8 mouse cellular contexts compared by ENCODE assay signal in the genomic region with DNA sequence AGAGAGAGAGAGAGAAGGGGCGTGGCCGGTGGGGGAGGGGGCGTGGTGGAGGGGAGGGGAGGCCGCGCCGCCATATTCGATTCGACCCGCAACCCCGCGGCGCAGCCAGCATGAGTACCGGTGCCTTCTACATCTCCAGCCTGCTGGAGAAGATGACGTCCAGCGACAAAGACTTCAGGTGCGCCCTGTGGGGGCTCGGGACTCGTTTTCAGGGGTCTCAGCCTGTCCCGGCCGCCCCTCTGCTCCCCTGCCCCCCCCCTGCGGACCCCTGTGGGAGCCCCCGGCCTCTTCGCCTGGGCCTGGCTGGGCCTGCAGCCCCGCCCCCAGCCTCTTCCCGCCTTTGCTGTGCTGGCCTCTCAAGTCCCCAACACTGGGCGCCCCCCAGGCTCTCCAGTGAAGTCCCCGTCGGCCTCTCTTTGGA. TPM values are rescaled to one million over a fixed set of nuclear protein-coding genes. Genes with fewer than 3 reads are reported as not detected.
DNase-seq lines count a peak whose midpoint lies in the region; ATAC-seq lines count a peak whose summit lies in the region.

A gene (plus strand): TSS at position 38 of the 421 bp plus-strand sequence.

- H3K4me3 ChIP-seq in forebrain, embryonic 16.5 days (replicated peaks; ENCODE audit: low read length): peak within 1 kb of the TSS; percentile 90
- H3K4me3 ChIP-seq in hindbrain, embryonic 12.5 days: peak within 1 kb of the TSS; percentile 79
- H3K4me3 ChIP-seq in liver, embryonic 15.5 days (replicated peaks): peak within 1 kb of the TSS; percentile 65
- peak within 1 kb of the TSS; percentile 69 for H3K4me3 ChIP-seq in neural tube, embryonic 15.5 days (replicated peaks)

- H3K4me1 ChIP-seq in forebrain, embryonic 16.5 days (replicated peaks; ENCODE audit: control insufficient read depth, insufficient read depth, low read length): peaks cover 24% of the 10 kb centered on the region
- H3K4me1 ChIP-seq in hindbrain, embryonic 12.5 days: peaks cover 30% of the 10 kb centered on the region
- H3K4me1 ChIP-seq in liver, embryonic 15.5 days (replicated peaks): peaks cover 28% of the 10 kb centered on the region
- peaks cover 34% of the 10 kb centered on the region for H3K4me1 ChIP-seq in neural tube, embryonic 15.5 days

- peak within 1 kb of the TSS; percentile 82 for H3K4me2 ChIP-seq in forebrain, embryonic 16.5 days (ENCODE audit: low read length)
- H3K4me2 ChIP-seq in hindbrain, embryonic 12.5 days (replicated peaks): peak within 1 kb of the TSS; percentile 80
- H3K4me2 ChIP-seq in liver, embryonic 15.5 days: peak within 1 kb of the TSS; percentile 83
- peak within 1 kb of the TSS; percentile 87 for H3K4me2 ChIP-seq in neural tube, embryonic 15.5 days

- DNase-seq in urinary bladder, postnatal 14 days (ENCODE audit: low spot score): peak; percentile 37
- DNase-seq in urinary bladder, adult 2 months (ENCODE audit: low spot score): no peak
- peak; percentile 56 for DNase-seq in cerebellum, adult 11-12 months

- peak within 1 kb of the TSS; percentile 65 for H3K27ac ChIP-seq in forebrain, embryonic 16.5 days (ENCODE audit: low read length)
- H3K27ac ChIP-seq in hindbrain, embryonic 12.5 days: peak within 1 kb of the TSS; percentile 79
- H3K27ac ChIP-seq in liver, embryonic 15.5 days (replicated peaks): no peak within 1 kb of the TSS; the same call in 1 of the 2 replicates
- H3K27ac ChIP-seq in neural tube, embryonic 15.5 days (replicated peaks): peak within 1 kb of the TSS; percentile 69

- WGBS in forebrain, embryonic 16.5 days: under 1% methylated on average over 24 of the region's 28 CpGs
- WGBS in hindbrain, embryonic 12.5 days: 1% methylated on average over 15 of the region's 28 CpGs
- WGBS in liver, embryonic 15.5 days (ENCODE audit: insufficient replicate concordance): 1% methylated on average over 22 of the region's 28 CpGs
- under 1% methylated on average over 23 of the region's 28 CpGs for WGBS in neural tube, embryonic 15.5 days

- H3K36me3 ChIP-seq in forebrain, embryonic 16.5 days (ENCODE audit: control insufficient read depth, insufficient read depth): no peaks in the 10 kb centered on the region
- H3K36me3 ChIP-seq in hindbrain, embryonic 12.5 days: peaks cover 9% of the 10 kb centered on the region; the same call in 1 of the 2 replicates
- no peaks in the 10 kb centered on the region for H3K36me3 ChIP-seq in liver, embryonic 15.5 days (replicated peaks)
- H3K36me3 ChIP-seq in neural tube, embryonic 15.5 days: no peaks in the 10 kb centered on the region

- no peaks in the 10 kb centered on the region for H3K9me3 ChIP-seq in forebrain, embryonic 16.5 days (ENCODE audit: control insufficient read depth, low read length)
- no peaks in the 10 kb centered on the region for H3K9me3 ChIP-seq in hindbrain, embryonic 12.5 days (replicated peaks)
- H3K9me3 ChIP-seq in liver, embryonic 15.5 days (replicated peaks): no peaks in the 10 kb centered on the region
- no peaks in the 10 kb centered on the region for H3K9me3 ChIP-seq in neural tube, embryonic 15.5 days (replicated peaks)

- ATAC-seq in forebrain, embryonic 16.5 days: peak; percentile 84
- ATAC-seq in hindbrain, embryonic 12.5 days (ENCODE audit: low FRiP score): peak; percentile 84
- ATAC-seq in liver, embryonic 15.5 days (ENCODE audit: insufficient read depth): peak; percentile 57
- peak; percentile 86 for ATAC-seq in neural tube, embryonic 15.5 days (ENCODE audit: low FRiP score)
- ATAC-seq in erythroid progenitor cell, adult 5-6 weeks (replicated peaks; ENCODE audit: low FRiP score, poor library complexity, severe bottlenecking): no peak

- no peaks in the 10 kb centered on the region for H3K27me3 ChIP-seq in forebrain, embryonic 16.5 days (replicated peaks; ENCODE audit: control insufficient read depth, insufficient read depth, low read length)
- no peaks in the 10 kb centered on the region for H3K27me3 ChIP-seq in hindbrain, embryonic 12.5 days
- no peaks in the 10 kb centered on the region for H3K27me3 ChIP-seq in liver, embryonic 15.5 days
- no peaks in the 10 kb centered on the region for H3K27me3 ChIP-seq in neural tube, embryonic 15.5 days (replicated peaks)

- peak within 1 kb of the TSS; percentile 95 for H3K9ac ChIP-seq in forebrain, embryonic 16.5 days (replicated peaks; ENCODE audit: low read depth, low read length)
- peak within 1 kb of the TSS; percentile 89 for H3K9ac ChIP-seq in hindbrain, embryonic 12.5 days
- peak within 1 kb of the TSS; percentile 56 for H3K9ac ChIP-seq in liver, embryonic 15.5 days
- H3K9ac ChIP-seq in neural tube, embryonic 15.5 days (replicated peaks): peak within 1 kb of the TSS; percentile 77

RNA-seq across cellular contexts. Expression of the gene that starts here (rescaled TPM):
- polyA plus RNA-seq in urinary bladder, adult 2 months (2012; rRNA removed): 6.5 and 7.0 TPM in 2 replicates
- polyA plus RNA-seq in forebrain, embryonic 16.5 days (2015; fragmentation: Nextera tagmentation; extraction: Ambion mirVana): 16.7 and 17.9 TPM in 2 replicates
- 35.6 and 37.3 TPM in 2 replicates for polyA plus RNA-seq in hindbrain, embryonic 12.5 days (2016; fragmentation: Nextera tagmentation; extraction: Ambion mirVana)
- 2.9 and 3.0 TPM in 2 replicates for polyA plus RNA-seq in liver, embryonic 15.5 days (2015; fragmentation: Nextera tagmentation; extraction: Ambion mirVana)
- polyA plus RNA-seq in neural tube, embryonic 15.5 days (2015; fragmentation: Nextera tagmentation; extraction: Ambion mirVana): 9.8 and 12.2 TPM in 2 replicates
- total RNA-seq in erythroid progenitor cell, adult 5-6 weeks (2015; ENCODE audit: low replicate concordance): not detected in 2 replicates
- under 0.01 TPM in 1 of 2 replicates, not detected in the other for total RNA-seq in erythroid progenitor cell, adult 5-6 weeks (2017; ENCODE audit: low replicate concordance)
